Comparison of ENCODE assay signal across 15 mouse cellular contexts in genomic region chr8:126188741-126189285, GRCm38 (mm10).
DNase-seq lines count a peak whose midpoint lies in the region; ATAC-seq and TF ChIP-seq lines count a peak whose summit lies in the region.
"Had no signal": no experiment of that assay in that cellular context is flagged by ENCODE, and none has a peak within 500 bp of the region (broad histone marks: within the 10 kb centered on the region; RNA-seq: fewer than 3 reads in every experiment).

No protein-coding gene starts in this region.

- 0 out of 2 replicates have a peak, but pooled peaks have one; percentile 29 for ATAC-seq in kidney, embryonic 15.5 days (replicated peaks; ENCODE audit: low FRiP score)
- peak; percentile 81 for ATAC-seq in lung, postnatal 0 days
- no peak for ATAC-seq in CD4-positive, CD25-positive, alpha-beta regulatory T cell, adult 4 months
- no peak for ATAC-seq in hindbrain, postnatal 0 days

- no peak for TF ChIP-seq CTCF in lung, postnatal 0 days (IDR thresholded peaks at IDR 0.05)
- TF ChIP-seq CTCF in hindbrain, postnatal 0 days (IDR thresholded peaks at IDR 0.05; ENCODE audit: low read depth): no peak

- no peak overlapping the region for H3K4me2 ChIP-seq in kidney, embryonic 15.5 days
- no peak overlapping the region for H3K4me2 ChIP-seq in lung, postnatal 0 days (replicated peaks; ENCODE audit: low read depth, low read length)
- H3K4me2 ChIP-seq in hindbrain, postnatal 0 days (ENCODE audit: low read depth, low read length): no peak overlapping the region
- H3K4me2 ChIP-seq: heart, embryonic 12.5 days; hindbrain, embryonic 15.5 days; liver, embryonic 11.5 days had no signal

- H3K27me3 ChIP-seq in kidney, embryonic 15.5 days: no peaks in the 10 kb centered on the region
- no peaks in the 10 kb centered on the region for H3K27me3 ChIP-seq in lung, postnatal 0 days (replicated peaks; ENCODE audit: insufficient read depth, low read length)
- H3K27me3 ChIP-seq in hindbrain, postnatal 0 days (ENCODE audit: insufficient read depth, low read length): no peaks in the 10 kb centered on the region
- H3K27me3 ChIP-seq: heart, embryonic 12.5 days; hindbrain, embryonic 15.5 days had no signal

- H3K4me3 ChIP-seq in kidney, embryonic 15.5 days (replicated peaks): no peak overlapping the region
- H3K4me3 ChIP-seq in lung, postnatal 0 days (ENCODE audit: low read depth, low read length): no peak overlapping the region
- H3K4me3 ChIP-seq in hindbrain, postnatal 0 days (ENCODE audit: low read length): no peak overlapping the region
- H3K4me3 ChIP-seq: heart, embryonic 12.5 days; hindbrain, embryonic 15.5 days; myocyte had no signal

- 0 out of 2 replicates have a peak, but pooled peaks cover 3% of the 10 kb centered on the region for H3K9me3 ChIP-seq in kidney, embryonic 15.5 days (replicated peaks)
- H3K9me3 ChIP-seq in lung, postnatal 0 days (ENCODE audit: low read length): no peaks in the 10 kb centered on the region
- no peaks in the 10 kb centered on the region for H3K9me3 ChIP-seq in hindbrain, postnatal 0 days (ENCODE audit: low read length)
- H3K9me3 ChIP-seq: hindbrain, embryonic 15.5 days had no signal

- no peaks in the 10 kb centered on the region for H3K36me3 ChIP-seq in kidney, embryonic 15.5 days
- no peaks in the 10 kb centered on the region for H3K36me3 ChIP-seq in lung, postnatal 0 days (ENCODE audit: insufficient read depth, low read length)
- H3K36me3 ChIP-seq in hindbrain, postnatal 0 days (ENCODE audit: insufficient read depth, low read length): no peaks in the 10 kb centered on the region
- H3K36me3 ChIP-seq: heart, embryonic 12.5 days; hindbrain, embryonic 15.5 days had no signal

- no peaks in the 10 kb centered on the region for H3K4me1 ChIP-seq in kidney, embryonic 15.5 days
- H3K4me1 ChIP-seq in lung, postnatal 0 days (ENCODE audit: insufficient read depth, low read depth, low read length): no peaks in the 10 kb centered on the region
- H3K4me1 ChIP-seq in hindbrain, postnatal 0 days (ENCODE audit: insufficient read depth, low read length): no peaks in the 10 kb centered on the region
- H3K4me1 ChIP-seq: heart, embryonic 12.5 days; hindbrain, embryonic 15.5 days had no signal

- 25% methylated on average over 5 of the region's 5 CpGs for WGBS in kidney, embryonic 15.5 days
- WGBS in lung, postnatal 0 days: 29% methylated on average over 5 of the region's 5 CpGs
- 40% methylated on average over 5 of the region's 5 CpGs for WGBS in hindbrain, postnatal 0 days

- no peak overlapping the region for H3K27ac ChIP-seq in kidney, embryonic 15.5 days
- H3K27ac ChIP-seq in lung, postnatal 0 days (ENCODE audit: low read length): no peak overlapping the region
- H3K27ac ChIP-seq in hindbrain, postnatal 0 days: no peak overlapping the region
- H3K27ac ChIP-seq: hindbrain, embryonic 15.5 days had no signal

- no peak for DNase-seq in kidney, postnatal 14 days
- DNase-seq in Muller cell, postnatal 12 days (ENCODE audit: inconsistent ontology term): peak; percentile 76
- peak; percentile 42 for DNase-seq in embryo, embryonic 11 days
- peak; percentile 71 for DNase-seq in lung, postnatal 0 days (ENCODE audit: low spot score)
- no peak for DNase-seq in hindbrain, postnatal 0 days (ENCODE audit: low spot score)
- DNase-seq: cerebellum, postnatal 14 days; gastrocnemius, postnatal 36 days; kidney, adult 2 months; right cerebral cortex, postnatal 25 days had no signal

- H3K9ac ChIP-seq in kidney, embryonic 15.5 days: no peak overlapping the region
- no peak overlapping the region for H3K9ac ChIP-seq in lung, postnatal 0 days (replicated peaks; ENCODE audit: low read depth)
- no peak overlapping the region for H3K9ac ChIP-seq in hindbrain, postnatal 0 days (replicated peaks; ENCODE audit: low read length)
- H3K9ac ChIP-seq: heart, embryonic 12.5 days; hindbrain, embryonic 15.5 days had no signal

- peak; percentile 76 for TF ChIP-seq EP300 in lung, postnatal 0 days (IDR thresholded peaks at IDR 0.05)

Comparison
In these comparisons a context has a peak if more than half of its experiments do, and no peak if none do; other contexts are left out.
1. ATAC-seq: peak in kidney, embryonic 15.5 days (single experiment) and lung, postnatal 0 days (single experiment); none in CD4-positive, CD25-positive, alpha-beta regulatory T cell, adult 4 months (single experiment) and hindbrain, postnatal 0 days (single experiment).
2. DNase-seq: peak in Muller cell, postnatal 12 days (single experiment), embryo, embryonic 11 days (single experiment) and lung, postnatal 0 days (single experiment); none in kidney, postnatal 14 days (single experiment) and hindbrain, postnatal 0 days (single experiment).